Mouse (Mus musculus) left cerebral cortex, postnatal 14 days (tissue): ENCODE results near the gene Trip6. TPM values are rescaled to one million over a fixed set of nuclear protein-coding genes. Genes with fewer than 3 reads are reported as not detected.
A peak's percentile ranks its signal among the peaks of the same experiment; 100 is the strongest.

ENCODE experiments used
- DNase-seq, 2 experiments: peaks; one replicate each; pipeline ENCODE4 v3.0.0; 2021 to 2022; ENCODE audit warnings: low spot score in 2 of 2, mixed read lengths in 1 of 2
- intact Hi-C: fragments of 180-260 bp; cut with DNase I; formaldehyde crosslinking; loops from one replicate; pipeline ENCODE4 v1.15.1; 2025
- total RNA-seq, 2 experiments: library from RNA; stranded (reverse); gene quantifications; 2 replicates each; pipeline ENCODE4 v1.2.3; 2021

Gene Trip6
- total RNA-seq, 2 experiments from 2014 or later = 3.5 to 3.9 TPM

GRCm38 (mm10) chr5:137339290-137339979 lies 25.2 kb upstream of the Trip6 start:
- intact Hi-C loops = loop anchor here (2.0 kb wide), 1 partner anchor 163 kb away; the partner anchor contains the start of gene Pop7

GRCm38 (mm10) chr5:137338663-137339289 lies 24.6 kb upstream of the Trip6 start:
- DNase-seq = no peak
- intact Hi-C loops = loop anchor here (2.0 kb wide), 1 partner anchor 164 kb away; the partner anchor contains the start of gene Pop7

More at GRCm38 (mm10) chr5:137339290-137339979, 25.2 kb upstream of the Trip6 start:
- DNase-seq = peak in 1 of 2 experiments; percentile 22

- peak; percentile 90 to 91 for DNase-seq
- intact Hi-C loops = loop anchor here (2.0 kb wide), 1 partner anchor 165 kb away; the partner anchor contains the start of gene Pop7
Observed at GRCm38 (mm10) chr5:137338256-137338655, 24.1 kb upstream of the Trip6 start.

GRCm38 (mm10) chr5:137337190-137337589 lies 23.0 kb upstream of the Trip6 start:
- no peak for DNase-seq

GRCm38 (mm10) chr5:137335066-137335465 lies 20.9 kb upstream of the Trip6 start:
- no peak for DNase-seq
- intact Hi-C loops = no loop called here

More at GRCm38 (mm10) chr5:137337190-137337589, 23.0 kb upstream of the Trip6 start:
- intact Hi-C loops = no loop called here

GRCm38 (mm10) chr5:137334317-137334716 lies 20.1 kb upstream of the Trip6 start:
- intact Hi-C loops = no loop called here
- DNase-seq = no peak

- peak; percentile 93 to 97 for DNase-seq
- intact Hi-C loops = no loop called here
Observed at GRCm38 (mm10) chr5:137333512-137334174, 19.4 kb upstream of the Trip6 start, which contains the start of gene Slc12a9. Slc12a9 (minus strand) TSS chr5:137333597.

- DNase-seq = no peak
- intact Hi-C loops = no loop called here
Observed at GRCm38 (mm10) chr5:137332857-137333511, 18.8 kb upstream of the Trip6 start.

- no peak for DNase-seq
- intact Hi-C loops = no loop called here
Observed at GRCm38 (mm10) chr5:137330910-137331309, 16.7 kb upstream of the Trip6 start.

GRCm38 (mm10) chr5:137320996-137321395 lies 6.8 kb upstream of the Trip6 start:
- intact Hi-C loops = no loop called here
- no peak for DNase-seq

- DNase-seq = no peak
- intact Hi-C loops = no loop called here
Observed at GRCm38 (mm10) chr5:137318570-137318969, 4.4 kb upstream of the Trip6 start.

GRCm38 (mm10) chr5:137317361-137317760 lies 3.2 kb upstream of the Trip6 start:
- no peak for DNase-seq
- intact Hi-C loops = no loop called here

GRCm38 (mm10) chr5:137315084-137315903 lies 1.1 kb upstream of the Trip6 start:
- intact Hi-C loops = no loop called here
- DNase-seq = no peak

- intact Hi-C loops = no loop called here
- no peak for DNase-seq
Observed at GRCm38 (mm10) chr5:137313466-137314192, 575 bp downstream of the Trip6 start.

GRCm38 (mm10) chr5:137308356-137308755 lies 5.8 kb downstream of the Trip6 start:
- DNase-seq = no peak
- intact Hi-C loops = no loop called here

GRCm38 (mm10) chr5:137307071-137307912 lies 6.9 kb downstream of the Trip6 start, which contains the start of gene Srrt:
Srrt (minus strand) TSS chr5:137307674.
- intact Hi-C loops = loop anchor here (1.0 kb wide), 1 partner anchor 12 kb away; no protein-coding TSS in a partner anchor
- peak; percentile 93 to 94 for DNase-seq

GRCm38 (mm10) chr5:137306439-137307005 lies 7.7 kb downstream of the Trip6 start:
- no peak for DNase-seq
- intact Hi-C loops = loop anchor here (1.0 kb wide), 1 partner anchor 11 kb away; no protein-coding TSS in a partner anchor
